Mouse (Mus musculus): ENCODE results near the gene Ablim2. TPM values are rescaled to one million over a fixed set of nuclear protein-coding genes. Genes with fewer than 3 reads are reported as not detected.

The Ablim2 gene
- polyA plus RNA-seq, 1 experiment from 2014 or later = 9.6 TPM

DNA sequence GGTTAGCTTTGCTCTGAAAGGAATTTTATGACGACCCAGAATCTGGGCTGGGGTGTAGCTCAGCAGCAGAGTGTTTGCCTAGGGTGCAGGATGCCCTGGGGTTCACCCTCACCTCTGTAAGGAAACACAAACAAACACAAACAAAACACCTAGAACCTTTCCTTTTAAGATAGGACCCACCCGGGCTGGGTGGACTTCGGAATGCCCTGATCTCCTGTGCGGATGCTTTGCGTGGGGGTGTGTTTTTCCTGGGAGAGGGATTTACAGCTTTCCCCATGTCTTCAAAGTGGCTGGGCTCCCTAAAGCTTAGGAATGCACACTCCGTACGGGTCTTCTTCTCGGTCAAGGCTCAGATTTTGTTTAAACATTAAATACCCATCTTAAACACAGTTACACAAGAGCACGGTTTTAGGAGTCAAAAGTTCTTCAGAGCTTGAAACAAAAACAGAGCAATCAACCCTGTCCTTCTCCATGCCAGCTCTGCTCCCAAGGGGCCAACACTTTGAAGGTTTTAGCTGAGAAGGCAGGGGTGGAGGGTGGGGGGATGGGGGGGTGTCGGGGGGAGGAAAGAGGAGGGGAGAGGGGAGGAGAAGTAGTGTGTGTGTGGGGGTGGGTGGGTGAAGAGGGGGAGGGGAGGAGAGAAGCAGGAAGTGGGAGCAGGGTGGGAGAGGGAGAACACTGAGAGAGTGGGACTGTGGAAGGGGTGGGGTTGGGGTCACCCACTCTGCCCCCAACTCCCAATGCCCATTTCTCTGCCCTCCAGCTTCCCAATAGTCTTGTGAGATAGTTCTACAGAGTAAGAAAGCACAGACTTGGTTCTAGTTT lies 142.9 kb downstream of the Ablim2 start:
- peaks cover 61% of the 10 kb centered on the region for H3K4me1 ChIP-seq (ENCODE audit: control insufficient read depth, insufficient read depth, low read length)
- 13% methylated on average over 10 of the region's 10 CpGs for WGBS
- H3K9me3 ChIP-seq (ENCODE audit: control insufficient read depth, low read length) = no peaks in the 10 kb centered on the region
- H3K27me3 ChIP-seq (ENCODE audit: control insufficient read depth, insufficient read depth, low read length) = no peaks in the 10 kb centered on the region
- ATAC-seq (ENCODE audit: low FRiP score, low TSS enrichment) (no peak), DNase-seq (no peak)
- H3K4me3 ChIP-seq (replicated peaks; ENCODE audit: low read depth, low read length) = no peak overlapping the region
- no peak overlapping the region for H3K9ac ChIP-seq (replicated peaks; ENCODE audit: low read length)
- no peaks in the 10 kb centered on the region for H3K36me3 ChIP-seq (ENCODE audit: control insufficient read depth, insufficient read depth, low read length)
- no peak overlapping the region for H3K27ac ChIP-seq (replicated peaks; ENCODE audit: low read depth, low read length)
- 0 out of 2 replicates have a peak overlapping the region, but pooled peaks have one; percentile 11 for H3K4me2 ChIP-seq (ENCODE audit: low read length)

DNA sequence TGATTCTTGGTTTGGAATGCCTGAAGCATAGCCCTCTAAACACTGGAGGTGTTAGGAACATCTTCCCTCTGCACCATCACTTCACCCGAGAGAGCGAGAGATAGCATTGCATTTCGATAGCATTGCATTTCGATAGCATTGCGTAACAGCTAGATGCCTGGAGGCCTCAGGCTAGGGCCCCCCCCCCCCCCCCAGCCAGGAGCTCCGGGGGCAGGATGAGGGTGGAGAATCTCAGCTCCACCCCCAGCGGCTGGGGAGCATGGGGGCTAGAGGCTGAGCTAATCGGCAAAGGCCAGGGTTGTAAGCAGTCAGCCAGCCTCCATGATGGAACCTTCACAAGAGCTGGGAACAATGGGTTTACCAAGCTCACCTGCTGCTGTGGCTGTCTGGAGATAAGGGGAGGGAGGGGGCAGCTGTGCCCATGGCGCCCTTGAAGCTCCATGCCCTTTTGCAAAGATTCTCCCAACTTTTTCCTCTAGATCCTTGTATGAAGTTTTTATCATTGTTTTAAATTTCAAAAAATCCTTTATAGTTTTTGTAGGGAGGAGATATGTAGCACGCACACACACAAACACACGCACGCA lies 143.6 kb downstream of the Ablim2 start:
- Histone ChIP-seq H3K27ac (replicated peaks; ENCODE audit: low read depth, low read length) (no peak overlapping the region), H3K27me3 (ENCODE audit: control insufficient read depth, insufficient read depth, low read length) (no peaks in the 10 kb centered on the region), H3K36me3 (ENCODE audit: control insufficient read depth, insufficient read depth, low read length) (no peaks in the 10 kb centered on the region), H3K9me3 (ENCODE audit: control insufficient read depth, low read length) (no peaks in the 10 kb centered on the region), H3K4me3 (replicated peaks; ENCODE audit: low read depth, low read length) (no peak overlapping the region), H3K4me2 (ENCODE audit: low read length) (0 out of 2 replicates have a peak overlapping the region, but pooled peaks have one; percentile 11), H3K9ac (replicated peaks; ENCODE audit: low read length) (no peak overlapping the region), H3K4me1 (ENCODE audit: control insufficient read depth, insufficient read depth, low read length) (peaks cover 58% of the 10 kb centered on the region)
- DNase-seq = no peak
- ATAC-seq (ENCODE audit: low FRiP score, low TSS enrichment) = no peak; the same call in 1 of the 2 replicates
- WGBS = 40% methylated on average over 12 of the region's 12 CpGs

DNA sequence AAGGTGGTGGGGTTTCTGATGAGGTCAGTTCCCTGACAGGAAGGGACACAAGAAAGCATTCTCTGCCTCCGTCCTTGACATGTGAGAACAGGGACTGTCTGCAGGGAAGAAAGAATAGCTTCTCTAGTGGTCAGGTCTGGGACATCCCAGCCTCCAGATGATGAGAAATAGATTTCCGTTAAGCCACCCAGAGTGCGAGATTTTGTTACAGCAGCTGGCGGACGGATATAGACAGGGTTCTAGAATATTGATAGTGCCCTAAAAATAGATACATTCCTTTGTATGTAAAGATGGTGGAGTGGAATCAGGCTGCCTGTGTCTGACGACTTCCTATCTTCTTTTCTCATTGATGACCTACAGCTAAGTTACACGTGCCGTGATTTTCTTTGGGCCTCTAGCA lies 145.8 kb downstream of the Ablim2 start:
- H3K9ac ChIP-seq (replicated peaks; ENCODE audit: low read length) = no peak overlapping the region
- H3K4me3 ChIP-seq (replicated peaks; ENCODE audit: low read depth, low read length) = no peak overlapping the region
- H3K27ac ChIP-seq (replicated peaks; ENCODE audit: low read depth, low read length) = no peak overlapping the region
- ATAC-seq (ENCODE audit: low FRiP score, low TSS enrichment) (no peak), DNase-seq (no peak)
- no peaks in the 10 kb centered on the region for H3K36me3 ChIP-seq (ENCODE audit: control insufficient read depth, insufficient read depth, low read length)
- no peaks in the 10 kb centered on the region for H3K27me3 ChIP-seq (ENCODE audit: control insufficient read depth, insufficient read depth, low read length)
- H3K9me3 ChIP-seq (ENCODE audit: control insufficient read depth, low read length) = no peaks in the 10 kb centered on the region
- peaks cover 66% of the 10 kb centered on the region for H3K4me1 ChIP-seq (ENCODE audit: control insufficient read depth, insufficient read depth, low read length)
- no peak overlapping the region for H3K4me2 ChIP-seq (ENCODE audit: low read length)
- 65% methylated on average over 8 of the region's 8 CpGs for WGBS

GRCm38 (mm10) chr5:35905283-35905682 lies 147.6 kb downstream of the Ablim2 start:
- H3K4me3 ChIP-seq (replicated peaks; ENCODE audit: low read depth, low read length) = no peak overlapping the region
- H3K4me2 ChIP-seq (ENCODE audit: low read length) = no peak overlapping the region
- H3K9ac ChIP-seq (replicated peaks; ENCODE audit: low read length) = no peak overlapping the region
- DNase-seq = no peak
- no peaks in the 10 kb centered on the region for H3K9me3 ChIP-seq (ENCODE audit: control insufficient read depth, low read length)
- no peaks in the 10 kb centered on the region for H3K36me3 ChIP-seq (ENCODE audit: control insufficient read depth, insufficient read depth, low read length)
- no peak for ATAC-seq (ENCODE audit: low FRiP score, low TSS enrichment)
- no peaks in the 10 kb centered on the region for H3K27me3 ChIP-seq (ENCODE audit: control insufficient read depth, insufficient read depth, low read length)
- H3K4me1 ChIP-seq (ENCODE audit: control insufficient read depth, insufficient read depth, low read length) = peaks cover 67% of the 10 kb centered on the region
- WGBS = 44% methylated on average over 8 of the region's 8 CpGs
- no peak overlapping the region for H3K27ac ChIP-seq (replicated peaks; ENCODE audit: low read depth, low read length)

- no peaks in the 10 kb centered on the region; the same call in 1 of the 2 replicates for H3K36me3 ChIP-seq (ENCODE audit: control insufficient read depth, insufficient read depth, low read length)
- H3K27ac ChIP-seq (replicated peaks; ENCODE audit: low read depth, low read length) = no peak overlapping the region
- no peak overlapping the region for H3K4me2 ChIP-seq (ENCODE audit: low read length)
- no peak overlapping the region for H3K4me3 ChIP-seq (replicated peaks; ENCODE audit: low read depth, low read length)
- 79% methylated on average over 4 of the region's 4 CpGs for WGBS
- H3K4me1 ChIP-seq (ENCODE audit: control insufficient read depth, insufficient read depth, low read length) = peaks cover 54% of the 10 kb centered on the region
- no peak overlapping the region for H3K9ac ChIP-seq (replicated peaks; ENCODE audit: low read length)
- H3K9me3 ChIP-seq (ENCODE audit: control insufficient read depth, low read length) = no peaks in the 10 kb centered on the region
- no peak for DNase-seq
- ATAC-seq (ENCODE audit: low FRiP score, low TSS enrichment) = no peak
- H3K27me3 ChIP-seq (ENCODE audit: control insufficient read depth, insufficient read depth, low read length) = no peaks in the 10 kb centered on the region
These were observed 149.4 kb downstream of the Ablim2 start for GRCm38 (mm10) chr5:35907090-35907489.

DNA sequence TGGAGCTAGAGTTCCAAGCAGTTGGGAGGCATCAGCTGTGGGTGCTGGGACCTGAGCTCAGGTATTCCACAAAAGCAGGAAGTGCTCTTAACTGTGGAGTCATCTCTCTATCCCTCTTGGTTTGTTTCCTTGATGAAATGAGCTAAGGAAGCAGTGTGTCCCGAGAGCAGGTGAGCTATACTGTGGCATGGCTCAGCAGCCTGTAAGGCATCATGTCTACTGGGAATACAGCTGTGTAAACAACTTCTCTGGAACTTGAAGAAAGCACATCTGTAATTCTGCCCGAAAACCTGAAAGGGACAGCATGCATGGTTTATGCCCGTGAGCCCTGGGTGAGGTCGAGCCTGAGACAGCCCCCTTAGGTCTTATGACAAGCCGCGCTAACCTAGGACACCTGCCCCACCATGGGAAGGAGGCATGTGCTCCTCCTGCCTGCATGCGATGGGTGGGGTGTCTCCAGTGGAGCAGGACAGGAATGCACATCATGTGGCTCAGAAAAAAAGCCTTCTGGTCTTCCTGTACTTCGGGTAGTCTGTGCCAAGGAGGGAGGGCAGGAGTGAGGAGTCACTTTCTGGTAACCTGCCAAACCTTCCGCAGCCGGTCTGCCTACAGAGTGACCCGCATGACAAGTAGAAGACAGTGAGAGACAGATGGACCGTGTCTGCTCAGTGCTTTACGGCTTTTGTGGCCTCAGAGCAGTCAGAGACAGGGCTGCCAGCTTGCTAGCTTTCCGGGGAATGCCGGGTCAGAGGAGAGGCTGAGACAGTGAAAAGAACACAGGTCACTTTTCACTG lies 150.2 kb downstream of the Ablim2 start:
- Histone ChIP-seq H3K9me3 (ENCODE audit: control insufficient read depth, low read length) (no peaks in the 10 kb centered on the region), H3K9ac (replicated peaks; ENCODE audit: low read length) (no peak overlapping the region; the same call in 1 of the 2 replicates), H3K36me3 (ENCODE audit: control insufficient read depth, insufficient read depth, low read length) (no peaks in the 10 kb centered on the region; the same call in 1 of the 2 replicates), H3K27ac (replicated peaks; ENCODE audit: low read depth, low read length) (peak overlapping the region; percentile 81), H3K4me1 (ENCODE audit: control insufficient read depth, insufficient read depth, low read length) (peaks cover 52% of the 10 kb centered on the region), H3K4me2 (ENCODE audit: low read length) (peak overlapping the region; percentile 18), H3K4me3 (replicated peaks; ENCODE audit: low read depth, low read length) (no peak overlapping the region), H3K27me3 (ENCODE audit: control insufficient read depth, insufficient read depth, low read length) (no peaks in the 10 kb centered on the region)
- WGBS = 26% methylated on average over 15 of the region's 15 CpGs
- peak; percentile 84 for DNase-seq
- peak; percentile 88 for ATAC-seq (ENCODE audit: low FRiP score, low TSS enrichment)

DNA sequence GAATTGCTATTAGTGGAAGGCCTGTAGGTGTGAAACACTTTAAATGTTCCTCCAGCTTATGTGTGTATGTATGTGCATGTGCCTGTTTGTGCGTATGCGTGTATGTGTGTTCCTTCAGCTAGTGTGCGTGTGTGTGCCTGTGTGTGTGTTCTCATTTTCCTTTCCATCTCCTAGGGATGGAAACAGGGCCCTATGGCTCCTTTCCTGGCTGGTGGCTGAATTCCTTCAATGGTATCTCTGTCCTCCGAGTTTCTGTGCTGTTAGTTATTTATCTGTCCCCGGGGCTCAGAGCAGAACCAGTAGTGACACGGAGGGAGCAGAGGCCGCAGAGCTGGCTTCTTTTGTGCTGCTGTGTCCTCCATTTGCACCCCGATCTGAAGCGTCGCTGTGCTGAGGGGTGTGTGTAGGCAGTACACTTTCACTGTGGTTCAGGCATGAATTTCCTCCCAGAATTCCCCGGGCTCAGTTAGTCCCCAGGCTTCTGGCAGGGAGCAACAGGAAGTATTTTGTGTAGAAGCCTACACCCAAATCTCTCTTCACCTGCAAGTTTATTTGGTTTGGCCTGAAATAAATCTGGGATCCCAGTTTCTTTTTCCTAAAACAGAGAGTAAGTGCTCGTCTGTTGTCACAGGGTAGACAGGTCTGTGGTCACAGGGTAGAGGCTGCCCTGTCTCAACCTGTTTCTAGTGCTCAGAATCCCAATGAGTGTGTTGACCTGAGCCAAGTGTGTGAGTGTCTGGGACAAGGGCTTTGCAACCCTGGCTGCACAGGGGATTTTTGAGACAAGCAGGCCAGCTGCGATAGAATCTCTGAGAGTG lies 151.2 kb downstream of the Ablim2 start:
- ATAC-seq (ENCODE audit: low FRiP score, low TSS enrichment) (no peak), DNase-seq (no peak)
- H3K36me3 ChIP-seq (ENCODE audit: control insufficient read depth, insufficient read depth, low read length) = no peaks in the 10 kb centered on the region; the same call in 1 of the 2 replicates
- H3K4me1 ChIP-seq (ENCODE audit: control insufficient read depth, insufficient read depth, low read length) = peaks cover 45% of the 10 kb centered on the region
- no peaks in the 10 kb centered on the region for H3K9me3 ChIP-seq (ENCODE audit: control insufficient read depth, low read length)
- peak overlapping the region; percentile 18; the same call in 1 of the 2 replicates for H3K4me2 ChIP-seq (ENCODE audit: low read length)
- no peak overlapping the region for H3K4me3 ChIP-seq (replicated peaks; ENCODE audit: low read depth, low read length)
- WGBS = 65% methylated on average over 13 of the region's 13 CpGs
- H3K27me3 ChIP-seq (ENCODE audit: control insufficient read depth, insufficient read depth, low read length) = no peaks in the 10 kb centered on the region
- peak overlapping the region; percentile 81 for H3K27ac ChIP-seq (replicated peaks; ENCODE audit: low read depth, low read length)
- peak overlapping the region; percentile 21 for H3K9ac ChIP-seq (replicated peaks; ENCODE audit: low read length)
